Mouse (Mus musculus): ENCODE data around the gene Tomm5.
"Not testable (repeated sequence)": the region's sequence is repeated elsewhere in the genome, so short reads cannot be mapped to it uniquely, and the experiment has no call there.

Gene Tomm5

DNA sequence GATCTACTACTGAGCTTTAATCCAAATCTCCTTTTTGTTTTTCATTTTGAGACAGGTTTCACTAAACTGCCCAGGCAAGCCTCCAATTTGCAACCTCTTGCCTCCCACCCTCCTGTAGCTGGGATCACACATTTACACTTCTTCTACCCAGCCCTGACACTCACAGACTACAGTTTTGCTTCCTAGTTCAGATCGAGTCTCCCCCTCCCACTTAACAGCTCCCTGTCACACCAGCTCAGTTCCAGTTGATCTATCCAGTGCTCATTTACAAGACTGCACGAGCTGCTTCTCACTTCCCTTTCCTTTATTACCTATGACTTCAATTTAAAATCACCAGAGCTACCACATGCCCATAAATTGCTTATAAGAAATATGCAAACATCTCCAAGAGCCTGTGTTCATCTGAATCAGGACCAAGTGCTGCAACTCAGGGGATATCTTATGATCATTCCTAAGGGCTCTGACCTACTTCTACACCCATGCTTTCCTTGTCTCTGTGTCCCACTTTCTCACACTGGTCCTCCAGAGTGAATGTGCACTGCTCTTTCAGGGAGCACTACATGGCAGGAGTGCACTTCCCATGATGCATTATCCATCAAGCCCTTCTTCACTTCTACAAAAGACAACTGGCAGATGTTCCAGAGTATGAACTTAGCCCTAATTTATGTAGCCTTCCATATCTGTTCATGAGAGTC lies 41.7 kb downstream of the Tomm5 start:
- no peak for DNase-seq

DNA sequence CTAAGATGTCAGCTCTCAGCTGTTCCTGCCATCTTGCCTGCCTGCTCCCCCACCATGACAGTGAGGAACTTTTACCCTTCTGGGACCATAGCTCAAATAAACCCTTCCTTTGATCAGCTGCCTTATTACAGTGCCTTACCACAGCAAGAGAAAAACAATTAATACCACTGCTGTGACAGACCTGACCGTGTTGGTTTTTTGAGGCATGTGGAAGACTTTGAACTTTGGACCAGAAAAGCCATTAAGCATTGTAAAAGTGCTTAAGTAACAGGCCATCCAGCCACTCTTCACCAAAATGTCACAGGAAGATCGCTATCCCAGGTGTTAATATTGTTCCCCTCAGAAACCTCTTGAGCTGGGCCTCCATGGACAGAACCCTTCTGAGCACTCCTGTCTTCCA lies 43.3 kb downstream of the Tomm5 start:
- DNase-seq: no peak

DNA sequence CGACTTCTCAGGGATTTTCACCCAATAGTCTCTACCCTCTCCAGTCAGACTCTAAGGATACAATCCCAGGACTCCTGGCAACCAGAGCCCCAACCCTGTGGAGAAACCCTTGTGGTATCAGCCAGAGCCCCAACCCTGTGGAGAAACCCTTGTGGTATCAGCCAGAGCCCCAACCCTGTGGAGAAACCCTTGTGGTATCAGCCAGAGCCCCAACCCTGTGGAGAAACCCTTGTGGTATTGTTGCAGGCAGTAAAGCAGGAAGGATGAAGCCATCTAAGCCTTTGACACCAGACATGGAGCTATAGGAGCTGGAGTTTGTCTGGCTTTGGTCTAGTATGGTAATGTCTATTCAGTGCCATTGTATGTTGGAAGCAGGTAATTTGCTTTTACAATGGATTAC lies 44.1 kb downstream of the Tomm5 start:
- not testable (repeated sequence) for DNase-seq

DNA sequence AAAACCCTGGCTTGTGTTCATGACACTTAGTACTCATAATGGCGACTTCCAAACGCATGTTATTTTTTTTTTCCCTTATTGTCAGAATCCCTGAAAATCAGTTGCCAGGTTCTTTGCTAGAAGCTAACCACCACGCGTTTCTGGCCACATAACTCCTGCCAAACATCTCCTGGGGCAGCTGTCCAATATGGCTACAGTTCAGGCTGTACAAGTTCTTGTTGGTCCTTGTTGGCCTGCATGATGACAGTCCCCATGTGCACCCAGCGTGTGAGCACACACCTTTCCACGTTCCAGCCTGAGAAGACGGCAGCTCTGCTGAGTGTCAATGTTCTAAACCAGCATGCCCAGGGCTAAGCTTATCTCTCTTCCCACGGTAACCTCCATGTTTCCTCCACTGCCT lies 52.5 kb downstream of the Tomm5 start:
- DNase-seq: no peak
